Mouse (Mus musculus): ENCODE measurements around the gene Furin.

DNA sequence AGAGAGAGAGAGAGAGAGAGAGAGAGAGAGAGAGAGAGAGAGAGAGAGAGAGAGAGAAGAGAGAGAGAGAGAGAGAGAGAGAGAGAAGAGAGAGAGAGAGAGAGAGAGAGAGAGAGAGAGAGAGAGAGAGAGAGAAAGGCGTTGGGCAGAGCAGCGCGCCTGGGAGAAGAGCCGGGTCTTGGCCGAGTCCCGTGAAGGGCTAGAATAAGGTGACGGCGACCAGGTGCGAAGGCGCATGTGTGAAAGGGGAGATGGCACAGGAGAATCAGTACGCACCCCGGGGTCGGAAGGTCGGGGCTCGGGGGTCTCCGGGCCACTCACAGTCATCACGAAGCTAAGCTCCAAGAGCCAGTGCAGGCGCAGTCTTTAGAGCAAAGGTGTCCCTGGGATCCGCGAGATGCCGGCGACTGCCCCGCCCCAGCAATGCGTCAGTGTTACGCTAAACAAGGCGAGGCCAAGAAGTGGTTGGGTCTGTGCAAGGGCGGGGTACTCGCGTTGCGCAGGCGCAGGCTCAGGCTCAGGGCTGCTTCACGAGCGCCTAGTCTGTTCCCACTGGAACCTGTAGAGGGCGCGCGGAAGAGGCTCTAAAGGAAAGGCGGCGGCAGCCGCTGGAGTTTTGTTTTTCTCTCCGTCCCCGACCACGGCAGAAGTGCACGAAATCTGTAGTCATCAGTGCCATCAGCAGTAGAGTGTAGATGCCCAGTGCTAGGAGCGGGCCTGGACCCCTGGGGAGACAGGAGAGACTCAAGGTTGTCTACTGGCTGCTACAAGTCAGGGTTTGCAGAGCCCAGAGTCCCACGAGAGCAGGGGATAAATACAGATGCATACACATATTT lies 65.2 kb downstream of the Furin start:
- TF ChIP-seq TAL1 (IDR thresholded peaks at IDR 0.05; ENCODE audit: low read length) (no peak), MAX (IDR thresholded peaks at IDR 0.05; ENCODE audit: low read length) (peak; percentile 28; the same call in 1 of the 2 replicates), RAD21 (IDR thresholded peaks at IDR 0.05; ENCODE audit: low read depth, low read length) (peak; percentile 49), ETS1 (IDR thresholded peaks at IDR 0.05; ENCODE audit: low read depth, low read length) (no peak), SMC3 (IDR thresholded peaks at IDR 0.05; ENCODE audit: low read depth, low read length) (peak; percentile 53), CTCF (IDR thresholded peaks at IDR 0.05 in 2 of 3, conservative IDR thresholded peaks at IDR 0.05 in 1 of 3; ENCODE audit: control insufficient read depth in 1 of 3, insufficient read depth in 1 of 3, low read depth in 2 of 3, low read length in 3 of 3, poor library complexity in 1 of 3, severe bottlenecking in 1 of 3) (peak; percentile 70 to 87 (median 86)), GATA1 (IDR thresholded peaks at IDR 0.05; ENCODE audit: low read depth, low read length) (no peak)

Data from MEL (cell line).